Mouse (Mus musculus) forebrain, embryonic 14.5 days (tissue): ENCODE data around the gene Gm28048. TPM values are rescaled to one million over a fixed set of nuclear protein-coding genes. Genes with fewer than 3 reads are reported as not detected.

Experiments
- ATAC-seq: fragments of 200-750 bp; cut with Nextera tagmentation; 2 replicates; pipeline ENCODE4 v1.8.0; 2017; ENCODE audit warnings: mild to moderate bottlenecking, moderate library complexity
- DNase-seq: peaks from one replicate; pipeline ENCODE4 v3.0.0-alpha.2; 2015; ENCODE audit warnings: low spot score
- H3K27ac ChIP-seq: fragments of 300-500 bp; sonication (generic); 2 replicates; pipeline ENCODE4 v1.5.1; 2014; ENCODE audit warnings: low read depth, mild to moderate bottlenecking, control low read depth, low read length, moderate library complexity
- H3K27me3 ChIP-seq: fragments of 300-500 bp; sonication (generic); replicated peaks from 2 replicates; pipeline ENCODE4 v1.6.1; 2014; ENCODE audit warnings: low read length, control low read depth, mixed read lengths; ENCODE audit not compliant: control insufficient read depth, insufficient read depth
- H3K36me3 ChIP-seq: fragments of 300-500 bp; sonication (generic); 2 replicates; pipeline ENCODE4 v1.6.1; 2014; ENCODE audit warnings: low read length, control low read depth; ENCODE audit not compliant: control insufficient read depth, insufficient read depth
- H3K4me1 ChIP-seq: fragments of 300-500 bp; sonication (generic); 2 replicates; pipeline ENCODE4 v1.6.1; 2014; ENCODE audit warnings: antibody characterized with exemption, low read length, control low read depth; ENCODE audit not compliant: control insufficient read depth, insufficient read depth
- H3K4me2 ChIP-seq: fragments of 300-500 bp; sonication (generic); 2 replicates; pipeline ENCODE4 v1.6.1; 2014; ENCODE audit warnings: mild to moderate bottlenecking, control low read depth, low read length
- H3K4me3 ChIP-seq: fragments of 300-500 bp; sonication (generic); 2 replicates; pipeline ENCODE4 v1.5.1; 2014; ENCODE audit warnings: low read depth, low read length, control low read depth
- H3K9ac ChIP-seq: fragments of 300-500 bp; sonication (generic); 2 replicates; pipeline ENCODE4 v1.6.1; 2014; ENCODE audit warnings: mild to moderate bottlenecking, low read length, control low read depth, moderate library complexity
- H3K9me3 ChIP-seq: fragments of 300-500 bp; sonication (generic); replicated peaks from 2 replicates; pipeline ENCODE4 v1.6.1; 2016; ENCODE audit warnings: low read length, control low read depth, mixed read lengths; ENCODE audit not compliant: control insufficient read depth
- WGBS: fragments of 180-500 bp; shearing (Covaris S2); extraction: QIAGEN DNeasy Blood & Tissue Kit; methylation state at CpG from one replicate; pipeline ENCODE4 v1.1.7; 2014; 5-methylcytosine and 5-hydroxymethylcytosine counted together
- polyA plus RNA-seq: library from polyadenylated mRNA; unstranded; fragments of >200 nt; fragmentation: Nextera tagmentation; extraction: Ambion mirVana; gene quantifications from 2 replicates; pipeline ENCODE4 v1.2.1, GENCODE M21; 2014

Gene Gm28048
- polyA plus RNA-seq, 1 experiment from 2014 or later, result 4.3 TPM

DNA sequence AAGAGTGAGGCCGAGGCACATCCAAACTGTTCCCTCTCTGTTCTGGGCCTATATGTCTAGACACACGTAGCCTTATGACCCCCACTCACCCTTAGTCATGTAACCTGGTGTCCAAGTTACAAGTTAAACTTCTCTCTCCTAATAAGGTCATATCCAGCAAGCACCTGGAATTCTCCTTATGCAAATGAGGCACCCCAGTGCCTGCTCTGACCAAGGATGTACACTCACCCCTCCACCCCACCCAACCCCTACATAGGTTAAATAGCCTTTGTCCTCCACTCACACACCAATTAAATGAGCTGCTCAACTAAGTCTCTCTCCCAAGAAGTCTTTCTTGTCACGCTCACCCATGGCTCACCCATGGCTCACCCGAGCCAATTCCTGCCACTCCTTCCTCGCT lies 190.2 kb downstream of the Gm28048 start:
- no peaks in the 10 kb centered on the region for H3K27me3 ChIP-seq

DNA sequence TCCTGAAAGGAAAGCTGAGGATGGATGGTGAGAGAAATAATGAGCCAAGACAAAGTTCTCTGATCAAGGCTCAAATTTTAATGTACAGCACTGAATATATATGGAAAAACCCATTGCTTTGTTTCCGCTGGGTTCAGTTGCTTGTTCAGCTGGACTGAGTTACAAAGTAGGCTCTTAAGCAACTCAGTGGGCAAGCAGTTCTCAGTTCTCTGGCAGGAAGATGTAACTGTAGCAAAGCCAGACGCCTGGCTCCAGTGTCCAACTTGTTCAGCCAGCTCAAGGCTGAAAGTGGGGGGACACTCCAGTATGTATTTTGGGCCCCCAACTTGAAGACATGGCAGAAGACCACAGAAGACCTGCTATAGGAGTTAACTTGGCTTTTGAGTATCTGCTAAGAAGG lies 194.1 kb downstream of the Gm28048 start:
- ATAC-seq (no peak), DNase-seq (no peak)
- Histone ChIP-seq H3K4me1 (no peaks in the 10 kb centered on the region), H3K36me3 (no peaks in the 10 kb centered on the region), H3K9me3 (no peaks in the 10 kb centered on the region), H3K27ac (no peak overlapping the region), H3K9ac (no peak overlapping the region), H3K4me2 (no peak overlapping the region), H3K4me3 (no peak overlapping the region), H3K27me3 (no peaks in the 10 kb centered on the region)
- 78% methylated on average over 2 of the region's 2 CpGs for WGBS

More for the DNA sequence above, 190.2 kb downstream of the Gm28048 start:
- ATAC-seq (no peak), DNase-seq (no peak)
- Histone ChIP-seq H3K9me3 (no peaks in the 10 kb centered on the region), H3K36me3 (no peaks in the 10 kb centered on the region), H3K27ac (no peak overlapping the region), H3K9ac (no peak overlapping the region), H3K4me2 (no peak overlapping the region), H3K4me1 (no peaks in the 10 kb centered on the region), H3K4me3 (no peak overlapping the region)
- 82% methylated on average over 5 of the region's 5 CpGs for WGBS

Other genes with a start within 250 kb of the Gm28048 start
- gene B3gnt2, start 121.1 kb downstream of the Gm28048 start, polyA plus RNA-seq, result 2.3 and 3.8 TPM in 2 replicates
- 4.7 and 5.6 TPM in 2 replicates for gene Zrsr1, start 10.1 kb downstream of the Gm28048 start, polyA plus RNA-seq
- gene Commd1, start 292 bp upstream of the Gm28048 start, polyA plus RNA-seq, result 285 and 304 TPM in 2 replicates
- 378 and 395 TPM in 2 replicates for gene Cct4, start 8.4 kb upstream of the Gm28048 start, polyA plus RNA-seq
- gene Fam161a, start 25.4 kb upstream of the Gm28048 start, polyA plus RNA-seq, result 3.2 and 4.1 TPM in 2 replicates